Mouse (Mus musculus) adrenal gland (tissue): ENCODE results near the gene St3gal6.

Source experiments
- intact Hi-C: fragments of 180-260 bp; cut with DNase I; formaldehyde crosslinking; loops from one replicate; pipeline ENCODE4 v1.15.1; 2025

The St3gal6 gene

GRCm38 (mm10) chr16:58481219-58481905 lies 42.7 kb downstream of the St3gal6 start:
- intact Hi-C loops = no loop called here

- intact Hi-C loops = no loop called here
These were observed 44.1 kb downstream of the St3gal6 start for GRCm38 (mm10) chr16:58479898-58480448.

- intact Hi-C loops = no loop called here
These were observed 47.7 kb downstream of the St3gal6 start for GRCm38 (mm10) chr16:58476363-58476762.

GRCm38 (mm10) chr16:58475544-58476154 lies 48.4 kb downstream of the St3gal6 start:
- intact Hi-C loops = no loop called here

- intact Hi-C loops = loop anchor here (5.0 kb wide), 1 partner anchor 47 kb away; the partner anchor contains the start of gene St3gal6
These were observed 49.2 kb downstream of the St3gal6 start for GRCm38 (mm10) chr16:58474875-58475274.

GRCm38 (mm10) chr16:58470841-58471240 lies 53.2 kb downstream of the St3gal6 start:
- intact Hi-C loops = loop anchor here (5.0 kb wide), 1 partner anchor 51 kb away; the partner anchor contains the start of gene St3gal6

- intact Hi-C loops = loop anchor here (5.0 kb wide), 1 partner anchor 52 kb away; the partner anchor contains the start of gene St3gal6
These were observed 54.0 kb downstream of the St3gal6 start for GRCm38 (mm10) chr16:58470061-58470460.

- intact Hi-C loops = loop anchor here (5.0 to 10.0 kb wide), 2 partner anchors 47 to 269 kb away; no protein-coding TSS in a partner anchor
These were observed 58.6 kb downstream of the St3gal6 start for GRCm38 (mm10) chr16:58465412-58465811.

GRCm38 (mm10) chr16:58464051-58464450 lies 60.0 kb downstream of the St3gal6 start:
- intact Hi-C loops = loop anchor here (10.0 kb wide), 1 partner anchor 271 kb away; no protein-coding TSS in a partner anchor

GRCm38 (mm10) chr16:58462519-58462918 lies 61.5 kb downstream of the St3gal6 start:
- intact Hi-C loops = loop anchor here (2.0 to 10.0 kb wide), 2 partner anchors 160 to 272 kb away; no protein-coding TSS in a partner anchor

GRCm38 (mm10) chr16:58461856-58462518 lies 62.1 kb downstream of the St3gal6 start:
- intact Hi-C loops = loop anchor here (2.0 to 10.0 kb wide), 2 partner anchors 161 to 273 kb away; no protein-coding TSS in a partner anchor

GRCm38 (mm10) chr16:58460386-58460785 lies 63.7 kb downstream of the St3gal6 start:
- intact Hi-C loops = loop anchor here (10.0 kb wide), 1 partner anchor 274 kb away; no protein-coding TSS in a partner anchor

GRCm38 (mm10) chr16:58459966-58460365 lies 64.1 kb downstream of the St3gal6 start:
- intact Hi-C loops = loop anchor here (10.0 kb wide), 2 partner anchors 275 to 945 kb away; partner anchors contain the start of gene Gabrr3

GRCm38 (mm10) chr16:58456991-58457390 lies 67.1 kb downstream of the St3gal6 start:
- intact Hi-C loops = loop anchor here (10.0 kb wide), 1 partner anchor 948 kb away; the partner anchor contains the start of gene Gabrr3

- intact Hi-C loops = loop anchor here (10.0 kb wide), 1 partner anchor 948 kb away; the partner anchor contains the start of gene Gabrr3
These were observed 67.6 kb downstream of the St3gal6 start for GRCm38 (mm10) chr16:58456445-58456844.

- intact Hi-C loops = loop anchor here (10.0 kb wide), 1 partner anchor 950 kb away; the partner anchor contains the start of gene Gabrr3
These were observed 68.9 kb downstream of the St3gal6 start for GRCm38 (mm10) chr16:58455118-58455517.

GRCm38 (mm10) chr16:58454617-58455016 lies 69.4 kb downstream of the St3gal6 start:
- intact Hi-C loops = loop anchor here (1.0 to 10.0 kb wide), 2 partner anchors 170 to 950 kb away; partner anchors contain the start of gene Gabrr3

- intact Hi-C loops = loop anchor here (1.0 to 10.0 kb wide), 2 partner anchors 170 to 951 kb away; partner anchors contain the start of gene Gabrr3
These were observed 70.2 kb downstream of the St3gal6 start for GRCm38 (mm10) chr16:58453820-58454219.

- intact Hi-C loops = loop anchor here (10.0 kb wide), 1 partner anchor 952 kb away; the partner anchor contains the start of gene Gabrr3
These were observed 70.9 kb downstream of the St3gal6 start for GRCm38 (mm10) chr16:58453138-58453537.

- intact Hi-C loops = loop anchor here (1.0 to 10.0 kb wide), 2 partner anchors 152 to 953 kb away; partner anchors contain the start of gene Gabrr3
These were observed 72.4 kb downstream of the St3gal6 start for GRCm38 (mm10) chr16:58451647-58452046.
